Mouse (Mus musculus) monocyte, adult 5-6 weeks (primary cell): Measurements from ENCODE around the gene Fgfr2. TPM values are rescaled to one million over a fixed set of nuclear protein-coding genes. Genes with fewer than 3 reads are reported as not detected.
A peak's percentile ranks its signal among the peaks of the same experiment; 100 is the strongest.
"Not testable (repeated sequence)": the region's sequence is repeated elsewhere in the genome, so short reads cannot be mapped to it uniquely, and the experiment has no call there.

Source experiments
- ATAC-seq: fragments of 153-309, 156-312 bp; replicated peaks from 2 replicates; pipeline ENCODE4 v1.8.0; 2017; ENCODE audit warnings: mild to moderate bottlenecking; ENCODE audit not compliant: low TSS enrichment, insufficient number of reproducible peaks, severe bottlenecking, poor library complexity, low FRiP score
- total RNA-seq: library from RNA; stranded (forward); fragments of 200-1000, 200-491, 200-594 nt; gene quantifications from 3 replicates; pipeline ENCODE4 v1.2.3, GENCODE M21; 2017

Gene Fgfr2
- total RNA-seq, 1 experiment from 2014 or later: not detected

DNA sequence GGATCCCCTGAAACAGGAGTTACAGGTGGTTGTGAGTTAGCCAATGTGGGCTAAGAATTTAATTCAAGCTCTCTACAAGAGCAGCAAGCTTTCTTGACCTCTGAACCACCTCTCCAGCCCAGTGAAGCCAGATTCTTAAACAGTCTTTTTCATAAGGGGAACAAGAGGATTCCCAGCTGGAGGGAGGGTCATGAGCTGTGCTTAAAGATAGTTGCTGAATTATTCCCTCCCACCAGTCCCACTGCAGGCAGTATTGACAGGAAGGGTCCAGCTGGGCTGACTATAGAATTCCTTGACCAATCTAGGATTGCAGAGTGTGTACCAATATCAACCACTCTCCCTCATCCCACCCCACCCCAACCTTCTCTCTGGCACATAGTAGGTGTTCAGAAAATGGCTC, 654.8 kb downstream of the Fgfr2 start:
- no peak for ATAC-seq

DNA sequence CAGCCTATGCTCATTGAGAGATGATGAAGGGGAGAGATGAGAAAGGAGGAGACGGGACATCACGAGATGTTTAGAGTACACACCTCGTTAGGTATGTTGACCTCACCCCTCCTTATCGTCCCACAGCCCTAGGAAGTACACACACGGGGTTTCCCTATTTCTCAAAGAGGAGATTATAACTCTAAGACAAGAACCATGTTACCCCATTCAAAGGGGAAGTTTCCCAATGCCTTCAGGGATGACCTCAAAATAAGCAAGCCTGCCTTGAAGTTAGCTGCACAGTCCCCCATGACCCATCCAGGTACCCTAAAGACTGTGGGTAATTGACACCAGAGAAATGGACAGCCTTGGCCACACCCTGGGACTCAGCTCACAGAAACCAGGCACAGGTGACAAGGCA, 657.3 kb downstream of the Fgfr2 start:
- ATAC-seq: peak; percentile 40

DNA sequence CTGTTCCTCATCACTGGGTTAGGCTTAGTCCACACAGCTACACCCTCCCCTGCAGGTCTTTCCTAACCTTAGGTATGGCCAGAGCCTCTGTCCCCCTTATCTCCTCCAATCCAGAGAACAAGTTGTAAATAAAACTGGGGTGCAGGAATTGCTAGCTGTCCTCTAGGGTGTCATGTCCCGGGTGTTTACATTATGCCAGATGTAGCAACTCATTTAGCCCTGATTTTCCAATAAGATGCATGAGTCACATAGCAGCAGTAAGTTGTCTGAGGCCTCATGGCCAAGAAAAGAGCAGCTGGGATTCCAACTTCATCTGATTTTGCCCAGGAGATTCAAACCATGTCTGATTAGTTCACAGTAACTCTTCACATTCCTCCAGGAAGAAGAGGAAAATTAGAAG, 658.3 kb downstream of the Fgfr2 start:
- ATAC-seq: no peak

DNA sequence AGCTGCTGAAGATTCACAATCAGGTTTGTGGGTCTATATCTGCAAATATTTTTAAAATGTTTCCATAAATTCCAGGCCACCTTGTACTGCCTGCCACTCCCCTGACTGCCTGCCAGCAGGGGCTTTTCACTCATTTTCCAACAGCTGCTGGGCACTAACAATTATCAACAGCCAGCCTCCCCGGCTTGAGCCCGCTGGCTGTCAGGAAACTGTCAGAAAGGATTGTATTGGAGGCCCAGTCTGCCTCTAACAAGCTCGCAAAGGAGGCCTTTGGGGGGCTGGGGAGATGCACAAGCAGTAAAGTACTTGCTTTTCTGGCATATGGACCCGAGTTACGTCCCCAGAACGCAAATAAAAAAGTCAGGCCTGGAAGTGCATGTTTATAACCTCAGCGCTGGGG, 664.7 kb downstream of the Fgfr2 start:
- no peak for ATAC-seq

DNA sequence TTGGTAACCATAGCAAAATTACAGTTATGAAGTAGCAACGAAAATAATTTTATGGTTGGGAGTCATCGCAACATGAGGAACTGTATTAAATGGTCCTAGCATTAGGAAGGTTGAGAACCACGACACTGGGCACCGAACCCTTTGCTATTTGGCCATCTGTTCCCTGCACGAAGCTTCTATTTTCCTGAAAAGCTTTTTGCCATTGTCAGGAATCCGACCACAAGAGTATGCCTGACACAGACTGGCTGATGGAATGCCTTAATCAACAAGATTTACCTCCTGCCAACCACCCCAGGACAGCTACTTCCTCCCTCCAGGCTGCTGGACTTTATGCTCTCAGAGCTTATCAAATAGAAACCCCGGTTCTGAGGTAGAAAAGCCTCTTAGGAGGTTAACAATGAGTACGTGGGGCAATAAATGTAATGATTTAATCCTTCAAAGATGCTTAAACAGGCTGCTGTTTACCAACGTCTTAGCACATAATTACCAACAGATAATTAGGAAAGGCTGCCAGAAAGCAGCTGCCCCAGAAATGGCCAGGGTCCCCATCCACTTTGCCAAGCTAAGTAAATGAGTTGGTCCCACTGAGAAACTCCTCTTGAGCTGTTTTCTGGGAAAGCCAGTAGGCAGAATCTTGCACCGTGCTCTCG, 668.0 kb downstream of the Fgfr2 start:
- ATAC-seq: no peak

DNA sequence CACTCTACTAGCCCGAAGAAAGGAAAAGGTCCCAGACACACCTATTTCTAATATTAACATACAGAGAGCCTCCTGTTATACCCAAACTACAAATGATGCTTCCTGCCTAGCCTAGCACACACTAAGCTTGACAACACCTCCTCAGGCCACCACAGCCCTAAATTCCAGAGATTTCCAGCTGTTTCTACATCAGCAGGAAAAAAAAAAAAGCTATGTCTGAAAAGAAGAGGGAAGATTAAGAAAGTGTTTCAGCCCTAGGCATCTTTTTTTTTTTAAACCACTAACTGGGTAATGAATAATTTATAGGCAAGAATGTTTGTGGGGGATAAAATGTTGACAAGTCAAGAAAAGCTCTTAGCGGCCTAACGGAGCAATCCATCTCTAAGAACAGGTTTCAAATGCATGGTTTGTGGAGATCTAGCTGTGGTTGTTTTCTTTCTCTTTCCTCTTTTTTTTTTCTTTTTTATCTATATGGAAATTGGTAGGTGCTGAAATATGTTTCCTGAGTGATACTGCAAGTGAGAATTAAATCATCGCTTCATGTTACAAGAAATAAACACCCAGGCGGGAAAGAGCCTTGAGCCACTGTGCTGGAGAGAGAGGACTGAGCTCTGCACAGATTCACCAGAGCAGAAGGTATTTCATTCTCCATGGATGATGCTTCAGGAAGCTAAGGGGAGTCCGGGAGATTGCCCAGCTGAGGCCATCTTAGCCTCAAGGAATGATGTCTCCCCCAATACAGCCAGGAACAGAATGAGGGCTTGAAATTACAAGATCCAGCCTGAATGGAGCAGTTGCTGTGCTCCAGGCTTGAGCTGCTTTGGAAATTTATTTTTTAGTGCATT, 673.0 kb downstream of the Fgfr2 start:
- no peak for ATAC-seq

DNA sequence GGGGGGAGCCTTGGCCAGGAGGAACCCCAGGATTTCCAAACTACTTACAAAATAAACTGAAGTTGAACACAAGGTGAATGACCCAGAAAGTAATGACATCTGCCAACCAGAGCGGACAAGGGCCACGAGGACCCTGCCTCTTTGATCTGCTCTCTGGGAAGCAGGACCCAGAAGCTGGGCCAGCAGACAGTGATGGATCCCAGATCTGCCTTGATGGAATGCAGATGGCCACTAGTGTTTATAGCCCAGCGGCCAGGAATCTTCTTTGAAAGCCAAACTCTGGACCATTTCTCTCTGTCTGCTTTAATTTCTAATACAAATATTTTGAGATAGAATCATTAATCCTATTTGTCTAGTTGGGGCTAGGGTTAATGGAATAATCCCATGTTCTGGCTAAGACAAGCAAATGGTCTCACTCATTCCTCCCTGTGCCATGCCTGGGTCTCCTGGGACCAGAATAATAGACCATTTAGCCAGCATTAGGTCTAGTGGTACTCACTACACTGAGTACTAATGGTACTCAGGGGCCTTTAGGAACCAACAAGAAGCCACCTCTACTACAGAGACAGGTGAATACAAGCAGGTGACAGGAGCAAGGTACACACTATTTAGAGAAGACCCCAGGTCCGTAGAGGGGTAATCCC, 674.5 kb downstream of the Fgfr2 start:
- no peak for ATAC-seq

DNA sequence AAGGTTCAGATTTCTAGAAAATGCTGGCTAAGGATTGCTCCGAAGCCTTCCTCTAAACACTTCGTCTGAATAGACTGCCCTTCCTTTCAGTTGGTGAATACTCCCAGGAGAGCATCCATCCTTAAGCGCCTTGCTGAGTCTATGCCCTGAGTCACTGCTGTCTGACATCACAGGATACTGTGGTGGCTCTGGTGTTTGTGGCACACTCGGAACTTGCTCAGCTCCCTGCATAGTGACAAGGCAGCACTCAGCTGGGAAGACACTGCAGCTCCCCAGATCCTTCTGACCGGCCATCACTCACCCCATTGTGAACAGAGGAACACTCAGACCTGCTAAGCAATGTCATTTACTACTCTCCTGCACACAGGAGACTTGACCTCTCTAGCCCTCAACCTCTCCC, 675.6 kb downstream of the Fgfr2 start:
- no peak for ATAC-seq

DNA sequence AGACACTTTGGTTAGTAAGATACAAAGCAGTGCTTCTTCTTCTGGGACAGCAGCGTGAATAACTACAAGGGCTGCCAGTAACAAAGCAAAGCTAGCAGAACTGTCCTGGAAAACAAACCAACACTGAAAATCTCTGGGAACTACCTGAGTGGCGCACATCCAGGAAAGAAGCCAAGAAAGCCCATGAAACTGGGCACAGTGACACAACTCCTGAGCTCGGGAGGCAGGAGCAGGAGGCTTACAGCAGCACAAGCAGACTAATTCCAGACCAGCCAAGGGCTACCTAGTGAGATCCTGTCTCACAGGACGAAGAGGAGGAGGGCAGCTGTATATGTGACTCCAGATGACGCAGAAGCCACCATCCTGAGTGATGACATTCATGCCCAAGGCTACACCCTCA, 676.3 kb downstream of the Fgfr2 start:
- no peak for ATAC-seq

DNA sequence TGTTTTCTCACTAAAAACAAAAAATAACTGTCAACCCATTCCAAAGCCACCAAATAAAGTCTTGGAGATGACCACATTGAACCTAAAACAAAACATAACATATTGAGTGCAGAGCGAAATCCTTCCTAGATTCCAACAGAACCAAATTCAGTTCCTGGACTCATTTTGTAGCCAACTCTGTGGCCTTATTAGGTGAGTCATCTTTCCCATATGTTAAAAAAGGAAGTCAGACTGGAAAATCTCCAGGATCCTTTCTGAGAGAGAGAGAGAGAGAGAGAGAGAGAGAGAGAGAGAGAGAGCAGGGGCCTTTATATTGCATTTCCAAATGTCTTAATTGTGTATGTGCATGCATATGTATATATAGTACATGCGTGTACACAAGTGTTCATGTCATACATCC, 678.9 kb downstream of the Fgfr2 start:
- ATAC-seq: no peak

DNA sequence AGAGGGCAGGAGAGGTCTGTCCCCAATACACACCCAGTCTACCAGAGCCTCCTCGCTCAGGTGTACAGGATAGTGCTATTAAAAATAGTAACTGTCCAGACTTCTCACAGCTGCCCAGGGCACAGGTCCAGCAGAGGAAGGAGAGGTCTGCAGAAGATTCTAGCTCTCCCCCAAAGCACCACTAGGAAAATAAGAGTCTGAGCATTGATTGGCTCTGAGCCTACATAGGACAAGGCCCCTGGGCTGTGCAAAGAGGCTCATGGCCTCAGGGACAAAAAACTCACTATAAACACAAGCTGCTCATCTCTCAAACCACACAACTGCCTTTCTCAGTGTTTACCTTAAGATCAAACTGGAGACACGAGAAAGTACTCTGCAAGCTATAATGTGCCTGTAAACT, 679.4 kb downstream of the Fgfr2 start:
- no peak for ATAC-seq

DNA sequence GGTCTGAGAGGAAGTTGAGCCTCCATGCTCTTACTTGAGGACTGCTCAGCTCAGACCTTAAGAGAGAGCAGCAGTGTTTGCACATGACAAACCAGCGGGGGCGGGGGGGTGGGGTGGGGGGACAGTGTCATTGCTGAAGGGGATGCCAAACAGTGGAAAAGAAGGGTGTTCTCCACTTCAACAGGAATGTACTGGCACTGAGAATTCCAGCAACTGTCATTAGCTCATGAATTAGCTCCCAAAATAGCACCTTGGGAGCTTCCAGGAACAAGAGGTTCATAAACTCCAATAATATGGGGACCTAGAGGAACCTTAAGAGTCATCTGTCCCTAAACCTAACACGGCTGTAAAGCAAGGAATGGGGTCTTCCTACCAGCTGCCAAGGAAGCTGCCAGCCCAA, 680.0 kb downstream of the Fgfr2 start:
- ATAC-seq: no peak

DNA sequence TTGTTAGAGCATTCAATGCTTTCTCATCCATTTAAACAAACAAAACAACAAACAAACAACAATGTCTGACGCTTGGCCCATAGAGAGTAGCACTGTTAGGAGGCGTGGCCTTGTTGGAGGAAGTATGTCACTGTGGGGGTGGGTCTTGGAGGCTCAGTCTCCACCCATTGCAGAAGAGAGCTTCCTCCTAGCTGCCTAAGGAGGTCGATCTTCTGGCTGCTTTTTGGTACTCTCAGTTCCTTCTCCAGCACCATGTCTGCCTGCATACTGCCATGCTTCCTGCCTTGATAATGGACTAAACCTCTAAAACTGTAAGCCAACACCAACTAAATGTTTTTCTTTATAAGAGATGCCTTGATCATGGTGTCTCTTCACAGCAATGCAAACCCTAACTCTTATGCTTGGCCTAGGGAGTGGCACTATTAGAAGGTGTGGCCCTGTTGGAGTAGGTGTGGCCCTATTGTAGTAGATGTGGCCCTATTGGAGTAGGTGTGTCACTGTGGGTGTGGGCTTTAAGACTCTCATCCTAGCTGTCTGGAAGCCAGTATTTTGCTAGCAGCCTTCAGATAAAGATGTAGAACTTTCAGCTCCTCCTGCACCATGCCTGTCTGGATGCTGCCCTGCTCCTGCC, 680.9 kb downstream of the Fgfr2 start:
- not testable (repeated sequence) for ATAC-seq

DNA sequence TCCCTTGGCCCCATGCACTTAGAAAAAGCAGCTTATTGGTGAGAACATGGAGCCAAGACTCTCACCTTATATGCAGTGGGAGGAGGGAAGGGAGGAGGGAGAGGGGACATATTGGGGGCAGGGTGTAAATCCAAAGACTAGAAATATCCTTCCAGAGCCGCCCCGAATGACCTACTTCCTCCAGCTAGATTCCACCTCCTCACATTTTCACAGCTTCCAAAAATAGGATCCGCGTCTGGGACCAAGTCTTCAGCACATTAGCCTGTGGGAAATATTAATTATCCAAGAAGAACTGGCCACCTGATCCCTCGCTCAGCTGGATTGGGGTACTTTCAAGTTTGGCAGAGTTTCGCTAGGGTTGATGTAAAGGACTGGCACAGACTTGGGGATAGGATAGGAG, 683.2 kb downstream of the Fgfr2 start:
- no peak for ATAC-seq

DNA sequence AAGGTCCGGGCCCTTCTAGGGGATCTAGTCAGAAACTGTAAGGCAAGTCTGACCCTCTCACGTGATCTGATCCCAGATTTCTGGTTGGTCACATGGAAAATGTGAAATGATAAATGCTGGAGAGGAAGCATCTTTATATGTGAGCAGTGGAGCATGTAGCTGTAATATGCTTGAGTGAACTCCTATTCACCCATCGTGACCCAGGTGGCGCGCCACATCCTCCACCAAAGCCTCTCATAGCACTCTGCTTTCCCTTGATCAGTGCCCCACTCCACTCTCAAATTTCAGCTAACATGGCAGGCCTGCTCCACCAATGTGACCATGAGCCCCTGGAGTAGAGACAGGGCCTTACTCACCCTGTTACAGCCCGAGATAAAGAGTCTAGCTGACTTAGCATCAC, 685.1 kb downstream of the Fgfr2 start:
- ATAC-seq: no peak

DNA sequence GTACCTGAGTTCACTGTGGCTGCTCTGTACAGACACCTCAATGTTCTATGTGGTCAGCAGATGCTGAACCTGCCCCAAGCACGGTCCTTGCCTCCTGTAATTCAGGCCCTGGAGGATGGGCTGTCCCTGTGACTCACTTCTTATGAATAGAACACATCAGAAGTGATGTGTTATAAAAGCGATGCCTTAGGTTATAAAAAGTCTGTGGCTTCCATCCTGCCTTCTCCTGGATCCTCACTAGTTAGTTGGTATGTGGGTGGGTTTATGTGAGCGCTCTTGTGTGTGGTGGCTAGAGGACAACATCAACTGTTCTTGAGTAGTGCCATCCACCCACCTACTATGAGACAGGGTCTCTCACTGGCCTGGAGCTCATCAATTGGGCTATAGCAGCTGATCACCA, 685.7 kb downstream of the Fgfr2 start:
- no peak for ATAC-seq

DNA sequence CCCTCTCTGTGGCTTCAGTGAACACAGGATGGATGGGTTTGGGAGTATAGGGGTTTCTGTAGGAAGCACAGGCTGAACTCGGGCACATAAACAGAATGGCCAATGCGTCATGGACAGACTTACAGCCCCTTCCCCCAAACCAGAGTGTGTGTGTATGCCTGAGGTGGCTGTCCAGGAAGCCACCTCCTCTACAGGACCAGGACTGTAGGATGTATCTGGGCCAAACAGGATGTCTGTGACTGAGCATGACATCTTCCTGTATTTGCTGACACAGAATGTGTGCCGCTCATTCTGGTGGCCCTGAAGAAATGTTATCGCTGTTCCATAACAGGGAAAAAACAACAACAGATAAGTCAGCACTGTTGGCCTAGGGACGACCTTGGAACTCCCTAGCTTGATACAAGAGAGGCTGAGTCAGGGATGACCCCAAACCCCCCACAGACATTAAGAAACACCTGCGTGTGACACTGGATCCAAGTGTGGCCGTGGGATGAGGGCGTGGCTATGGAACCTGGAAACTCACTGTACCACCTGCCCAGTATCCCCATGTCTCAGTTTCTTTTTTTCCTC, 687.6 kb downstream of the Fgfr2 start:
- ATAC-seq: no peak

DNA sequence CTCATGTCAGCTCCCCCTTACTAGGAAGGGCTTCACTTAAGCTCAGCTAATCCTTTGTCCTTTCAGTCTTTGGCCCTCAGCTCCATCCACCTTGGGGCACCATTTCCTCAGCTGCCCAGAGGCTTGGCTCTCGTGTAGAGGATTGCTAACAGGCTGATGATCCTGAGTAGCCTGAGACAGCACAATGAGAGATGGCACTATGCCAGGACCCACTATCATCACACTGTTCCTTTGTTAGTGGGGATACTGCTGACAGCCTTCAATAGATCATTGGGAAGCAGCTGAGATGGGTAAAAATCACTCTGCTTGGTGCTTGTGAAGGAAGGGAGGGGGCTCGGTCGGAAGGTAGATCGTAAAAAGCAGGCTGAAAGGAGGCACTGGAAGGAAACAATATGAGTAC, 693.8 kb downstream of the Fgfr2 start:
- no peak for ATAC-seq

DNA sequence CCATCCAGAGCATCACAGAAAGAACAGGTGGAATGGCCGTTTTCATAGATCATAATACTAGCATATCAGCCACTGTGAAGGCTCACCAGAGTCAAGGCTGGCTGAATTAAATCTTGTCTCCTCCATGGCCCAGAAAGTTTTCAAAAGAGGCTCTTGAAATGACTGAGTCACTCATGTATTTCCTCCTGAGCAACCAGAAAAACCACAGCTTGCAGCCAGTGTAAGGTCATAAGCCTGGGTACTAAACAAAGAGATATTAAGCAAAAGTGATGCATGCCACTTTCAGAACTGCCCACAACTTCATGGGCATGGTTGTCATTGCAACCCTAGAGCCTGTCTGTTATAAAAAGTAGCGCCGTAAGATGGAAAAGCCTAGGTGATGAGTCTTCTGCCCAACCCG, 694.8 kb downstream of the Fgfr2 start:
- ATAC-seq: no peak
